ENCODE assay signal across 22 mouse cellular contexts in the genomic region with DNA sequence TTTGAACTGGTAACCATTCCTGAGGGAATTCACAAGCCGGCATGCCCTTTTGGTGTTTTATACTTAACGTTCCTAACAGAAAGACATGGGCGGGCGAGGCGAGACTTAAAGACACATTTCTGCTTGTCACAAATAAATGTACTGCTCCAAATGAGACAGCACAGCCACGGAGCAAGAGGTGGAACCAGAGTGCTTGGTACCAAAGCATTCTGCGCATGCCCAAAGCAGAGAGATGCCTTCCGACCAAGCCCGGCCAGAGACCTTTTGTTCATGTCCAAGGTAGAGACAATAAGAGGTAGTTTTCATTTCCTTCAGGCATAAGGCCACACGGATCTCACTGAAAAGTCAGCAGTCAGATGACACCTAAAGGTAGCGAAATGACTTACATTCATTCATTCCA.
"Had no signal": no experiment of that assay in that cellular context is flagged by ENCODE, and none has a peak within 500 bp of the region (broad histone marks: within the 10 kb centered on the region; RNA-seq: fewer than 3 reads in every experiment).

No protein-coding gene starts in this region.

- H3K4me3 ChIP-seq: heart, adult 2 months; heart, embryonic 13.5 days; heart, embryonic 15.5 days; hindbrain, embryonic 13.5 days; hindbrain, embryonic 15.5 days; limb, embryonic 10.5 days; limb, embryonic 12.5 days; liver, embryonic 13.5 days; liver, embryonic 15.5 days had no signal

- H3K9me3 ChIP-seq: heart, embryonic 13.5 days; heart, embryonic 15.5 days; hindbrain, embryonic 13.5 days; hindbrain, embryonic 15.5 days; limb, embryonic 10.5 days; limb, embryonic 12.5 days; liver, embryonic 13.5 days; liver, embryonic 15.5 days had no signal

- H3K4me1 ChIP-seq: heart, embryonic 13.5 days; heart, embryonic 15.5 days; hindbrain, embryonic 13.5 days; liver, embryonic 15.5 days had no signal

- H3K36me3 ChIP-seq: heart, embryonic 13.5 days; heart, embryonic 15.5 days; hindbrain, embryonic 13.5 days; hindbrain, embryonic 15.5 days; limb, embryonic 10.5 days; limb, embryonic 12.5 days; liver, embryonic 13.5 days; liver, embryonic 15.5 days had no signal

- H3K27ac ChIP-seq: heart, adult 2 months; heart, embryonic 13.5 days; heart, embryonic 15.5 days; hindbrain, embryonic 13.5 days; hindbrain, embryonic 15.5 days; hindbrain, postnatal 0 days; limb, embryonic 10.5 days; limb, embryonic 12.5 days; liver, embryonic 13.5 days; liver, embryonic 15.5 days had no signal

- H3K27me3 ChIP-seq: heart, embryonic 13.5 days; heart, embryonic 15.5 days; hindbrain, embryonic 13.5 days; hindbrain, embryonic 15.5 days; limb, embryonic 12.5 days; liver, embryonic 13.5 days; liver, embryonic 15.5 days had no signal

- DNase-seq: gastrocnemius, postnatal 14 days; gastrocnemius, postnatal 36 days; heart, adult 2 months; heart, postnatal 14 days; heart, postnatal 36 days; kidney, adult 11 months; kidney, adult 2 months; kidney, adult 9 months; kidney, postnatal 10 days; kidney, postnatal 25 days; layer of hippocampus, adult 9-11 months; layer of hippocampus, postnatal 36 days; liver; liver, embryonic 13.5 days had no signal
